Mouse (Mus musculus): Measurements from ENCODE around the gene Vasp. TPM values are rescaled to one million over a fixed set of nuclear protein-coding genes. Genes with fewer than 3 reads are reported as not detected.

Vasp gene
- polyA plus RNA-seq, 1 experiment = 66.4 TPM

DNA sequence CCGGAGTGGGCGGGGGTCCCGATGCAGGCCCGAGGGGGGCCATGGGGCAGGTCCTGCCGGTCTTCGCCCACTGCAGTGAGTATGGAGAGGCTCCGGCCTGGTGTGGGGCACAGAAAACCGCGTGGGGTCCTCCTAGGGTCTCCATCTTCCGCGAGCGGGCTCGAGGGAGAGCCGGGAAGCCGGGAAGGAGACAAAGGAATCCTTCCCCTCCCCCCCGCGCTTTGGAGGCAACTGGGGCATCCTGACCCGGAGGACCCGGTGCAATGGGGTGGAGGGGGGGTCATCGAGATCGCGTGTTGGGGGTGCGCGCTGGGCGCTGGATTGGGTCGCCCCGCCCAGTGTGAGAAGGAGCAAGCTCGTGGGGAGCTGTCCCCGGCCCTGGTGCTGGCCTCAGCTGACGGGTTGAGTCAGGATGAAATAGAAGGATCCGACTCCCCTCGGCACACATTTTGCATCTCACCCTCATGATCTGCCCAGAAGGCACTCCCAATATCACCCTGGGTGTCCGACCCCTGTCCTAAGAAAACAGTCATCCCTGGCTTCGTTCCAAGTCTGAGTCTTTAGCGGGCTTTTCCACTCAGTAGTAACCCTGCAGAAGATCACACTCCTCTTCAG is 11.3 kb upstream of the Vasp start:
- TF ChIP-seq CTCF (IDR thresholded peaks at IDR 0.05; ENCODE audit: borderline replicate concordance, extremely low read depth, insufficient read depth, insufficient read length) (no peak), POLR2A (IDR thresholded peaks at IDR 0.05; ENCODE audit: borderline replicate concordance, extremely low read depth, insufficient read depth, insufficient read length, poor library complexity, severe bottlenecking) (no peak)

DNA sequence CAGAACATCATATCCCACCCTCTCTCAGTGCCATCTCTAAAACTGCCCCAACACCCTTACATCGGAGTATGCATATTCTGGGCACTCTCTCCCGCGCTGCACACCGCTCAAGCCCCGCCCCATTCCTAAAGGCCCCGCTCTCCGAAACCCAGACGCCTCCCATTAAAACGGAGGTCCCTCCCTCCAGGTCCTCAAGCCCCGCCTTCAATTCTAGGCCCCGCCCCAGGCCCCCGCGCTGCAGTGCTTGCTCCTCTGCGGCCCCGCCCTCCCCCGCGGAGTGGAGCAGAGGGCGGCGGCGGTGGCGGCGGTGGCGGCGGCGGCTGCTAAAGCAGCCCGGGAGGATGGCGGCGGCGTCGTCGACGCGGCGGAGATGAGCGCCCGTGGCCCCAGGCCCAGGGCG is 10.8 kb upstream of the Vasp start, which contains the start of gene Rtn2:
TSS of gene Rtn2 (plus strand) at position 240 of the 400 bp plus-strand sequence.
- TF ChIP-seq CTCF (IDR thresholded peaks at IDR 0.05; ENCODE audit: borderline replicate concordance, extremely low read depth, insufficient read depth, insufficient read length) (no peak), POLR2A (IDR thresholded peaks at IDR 0.05; ENCODE audit: borderline replicate concordance, extremely low read depth, insufficient read depth, insufficient read length, poor library complexity, severe bottlenecking) (peak; percentile 73)
- DNase-seq (ENCODE audit: low read depth) = peak; percentile 95

More for the DNA sequence above, 11.3 kb upstream of the Vasp start:
- peak; percentile 56 for DNase-seq (ENCODE audit: low read depth)

GRCm38 (mm10) chr7:19281680-19282304 is 10.2 kb upstream of the Vasp start:
- peak; percentile 52 for DNase-seq (ENCODE audit: low read depth)
- TF ChIP-seq CTCF (IDR thresholded peaks at IDR 0.05; ENCODE audit: borderline replicate concordance, extremely low read depth, insufficient read depth, insufficient read length) = peak; percentile 34; the same call in 1 of the 2 replicates

DNA sequence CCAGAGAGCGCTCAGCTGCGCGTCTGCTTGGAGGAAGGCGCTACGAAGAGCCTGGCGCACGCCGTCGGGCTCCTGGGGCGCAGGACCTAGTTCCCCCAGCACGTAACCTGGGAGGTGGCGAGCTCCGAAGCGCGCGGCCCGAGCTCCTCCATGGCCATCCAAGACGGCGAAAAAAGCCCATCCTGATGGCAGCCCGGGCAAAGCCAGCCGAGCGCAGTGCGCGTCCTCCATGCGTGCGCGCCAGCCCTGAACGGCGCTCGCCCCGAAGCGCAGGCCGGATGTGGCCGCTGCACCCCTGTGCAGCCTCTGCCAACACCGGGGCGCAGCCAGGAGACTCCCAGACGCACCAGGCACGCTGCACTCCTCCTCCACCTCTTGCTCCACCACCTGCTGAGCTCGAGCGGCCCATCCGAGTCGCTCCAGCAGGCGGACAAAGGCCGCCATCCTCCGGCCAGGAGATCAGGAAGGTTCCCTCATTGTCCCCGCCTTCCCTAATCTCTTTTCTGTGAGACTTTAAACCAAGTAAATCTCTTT is 8.0 kb upstream of the Vasp start, which contains the start of gene Ppm1n:
TSS of gene Ppm1n (minus strand) at position 484 of the 534 bp plus-strand sequence.
- no peak for DNase-seq (ENCODE audit: low read depth)
- TF ChIP-seq POLR2A (IDR thresholded peaks at IDR 0.05; ENCODE audit: borderline replicate concordance, extremely low read depth, insufficient read depth, insufficient read length, poor library complexity, severe bottlenecking) = no peak
- TF ChIP-seq CTCF (IDR thresholded peaks at IDR 0.05; ENCODE audit: borderline replicate concordance, extremely low read depth, insufficient read depth, insufficient read length) = no peak

GRCm38 (mm10) chr7:19279052-19279451 is 7.4 kb upstream of the Vasp start:
- TF ChIP-seq CTCF (IDR thresholded peaks at IDR 0.05; ENCODE audit: borderline replicate concordance, extremely low read depth, insufficient read depth, insufficient read length) = no peak
- no peak for TF ChIP-seq POLR2A (IDR thresholded peaks at IDR 0.05; ENCODE audit: borderline replicate concordance, extremely low read depth, insufficient read depth, insufficient read length, poor library complexity, severe bottlenecking)
- no peak for DNase-seq (ENCODE audit: low read depth)

GRCm38 (mm10) chr7:19276253-19276652 is 4.6 kb upstream of the Vasp start:
- DNase-seq (ENCODE audit: low read depth) = no peak
- TF ChIP-seq CTCF (IDR thresholded peaks at IDR 0.05; ENCODE audit: borderline replicate concordance, extremely low read depth, insufficient read depth, insufficient read length) (peak; percentile 17; the same call in 1 of the 2 replicates), POLR2A (IDR thresholded peaks at IDR 0.05; ENCODE audit: borderline replicate concordance, extremely low read depth, insufficient read depth, insufficient read length, poor library complexity, severe bottlenecking) (no peak)

- DNase-seq (ENCODE audit: low read depth) = peak; percentile 83
- TF ChIP-seq POLR2A (IDR thresholded peaks at IDR 0.05; ENCODE audit: borderline replicate concordance, extremely low read depth, insufficient read depth, insufficient read length, poor library complexity, severe bottlenecking) = 0 out of 2 replicates have a peak, but pooled peaks have one; percentile 13
- TF ChIP-seq CTCF (IDR thresholded peaks at IDR 0.05; ENCODE audit: borderline replicate concordance, extremely low read depth, insufficient read depth, insufficient read length) = no peak
These were observed 652 bp upstream of the Vasp start for GRCm38 (mm10) chr7:19272173-19272764.

GRCm38 (mm10) chr7:19270509-19271237 is 944 bp downstream of the Vasp start:
- no peak for DNase-seq (ENCODE audit: low read depth)
- TF ChIP-seq POLR2A (IDR thresholded peaks at IDR 0.05; ENCODE audit: borderline replicate concordance, extremely low read depth, insufficient read depth, insufficient read length, poor library complexity, severe bottlenecking) (no peak), CTCF (IDR thresholded peaks at IDR 0.05; ENCODE audit: borderline replicate concordance, extremely low read depth, insufficient read depth, insufficient read length) (no peak)

- DNase-seq (ENCODE audit: low read depth) = peak; percentile 47
- TF ChIP-seq POLR2A (IDR thresholded peaks at IDR 0.05; ENCODE audit: borderline replicate concordance, extremely low read depth, insufficient read depth, insufficient read length, poor library complexity, severe bottlenecking) = no peak
- TF ChIP-seq CTCF (IDR thresholded peaks at IDR 0.05; ENCODE audit: borderline replicate concordance, extremely low read depth, insufficient read depth, insufficient read length) = no peak
These were observed 1.7 kb downstream of the Vasp start for GRCm38 (mm10) chr7:19269721-19270441.

DNA sequence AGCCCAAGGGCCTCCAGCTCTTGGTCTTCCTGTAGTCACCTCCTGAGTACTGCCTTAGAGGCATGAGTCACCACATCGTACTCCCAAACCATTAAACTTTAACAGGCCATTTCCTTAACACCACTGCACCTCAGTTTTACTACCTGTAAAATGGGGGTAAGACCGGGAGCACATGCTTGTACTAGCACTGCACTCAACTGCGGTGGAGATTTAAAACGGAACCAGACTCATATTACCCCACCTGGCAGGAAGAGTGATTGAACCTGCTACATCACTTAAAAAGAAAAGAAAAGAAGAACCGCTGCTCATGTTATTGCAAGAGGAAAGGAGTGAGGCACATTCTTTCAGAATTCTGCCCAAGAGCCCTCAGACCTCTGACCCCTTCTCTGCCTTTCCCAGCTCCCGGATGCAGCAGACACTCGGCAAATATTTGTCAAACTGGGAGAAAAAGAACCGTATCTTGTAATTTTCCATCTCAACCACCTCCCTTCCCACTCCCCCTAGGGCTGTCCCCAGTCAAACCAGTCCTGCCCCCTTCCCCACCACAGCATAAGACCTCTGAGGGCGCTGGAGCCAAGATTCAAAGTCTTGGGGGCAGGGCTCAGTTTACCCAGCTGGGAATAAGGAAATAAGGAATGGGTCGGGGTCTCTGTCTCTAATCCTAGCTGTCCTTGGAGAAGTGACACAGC is 2.5 kb downstream of the Vasp start:
- no peak for DNase-seq (ENCODE audit: low read depth)
- TF ChIP-seq POLR2A (IDR thresholded peaks at IDR 0.05; ENCODE audit: borderline replicate concordance, extremely low read depth, insufficient read depth, insufficient read length, poor library complexity, severe bottlenecking) (no peak), CTCF (IDR thresholded peaks at IDR 0.05; ENCODE audit: borderline replicate concordance, extremely low read depth, insufficient read depth, insufficient read length) (no peak)
